Mouse (Mus musculus): Measurements from ENCODE around the gene Brat1. TPM values are rescaled to one million over a fixed set of nuclear protein-coding genes. Genes with fewer than 3 reads are reported as not detected.
"Not testable (repeated sequence)": the region's sequence is repeated elsewhere in the genome, so short reads cannot be mapped to it uniquely, and the experiment has no call there.

Brat1 gene
- polyA plus RNA-seq, 1 experiment from 2014 or later: 15.9 TPM

DNA sequence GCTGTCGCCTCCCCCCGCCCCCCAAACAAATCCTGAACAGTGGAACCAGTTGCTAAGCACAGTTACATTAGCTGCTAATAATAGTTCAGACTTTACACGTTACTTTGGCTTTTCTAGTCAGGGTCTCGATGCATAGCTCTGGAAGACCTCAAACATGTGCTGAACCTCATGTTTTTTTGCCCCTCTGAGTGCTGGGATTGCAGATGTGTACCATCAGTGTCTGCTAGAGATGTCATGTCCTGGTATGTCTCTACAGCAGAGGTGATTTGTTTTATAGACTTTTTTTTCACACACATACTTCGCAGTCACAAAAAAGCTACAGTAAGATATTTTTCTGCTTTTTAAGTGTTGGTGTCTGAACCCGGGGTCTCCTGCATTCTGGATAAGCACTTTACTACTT lies 32.7 kb upstream of the Brat1 start:
- H3K27me3 ChIP-seq (ENCODE audit: control insufficient read depth, insufficient read depth, low read length): no peaks in the 10 kb centered on the region
- no peak for DNase-seq (ENCODE audit: low spot score)
- no peaks in the 10 kb centered on the region for H3K4me1 ChIP-seq (ENCODE audit: control insufficient read depth, insufficient read depth, low read length)
- H3K9me3 ChIP-seq (ENCODE audit: control insufficient read depth, low read length): no peaks in the 10 kb centered on the region
- no peak overlapping the region for H3K4me3 ChIP-seq (ENCODE audit: low read depth, low read length)
- ATAC-seq (ENCODE audit: insufficient read depth, low FRiP score, low TSS enrichment): no peak
- peaks cover 12% of the 10 kb centered on the region for H3K36me3 ChIP-seq (ENCODE audit: control insufficient read depth, insufficient read depth, low read length)
- H3K27ac ChIP-seq (ENCODE audit: low read depth, low read length): no peak overlapping the region
- 87% methylated on average over 6 of the region's 6 CpGs for WGBS
- no peak overlapping the region for H3K4me2 ChIP-seq (ENCODE audit: low read depth)
- no peak overlapping the region for H3K9ac ChIP-seq (ENCODE audit: low read length)

DNA sequence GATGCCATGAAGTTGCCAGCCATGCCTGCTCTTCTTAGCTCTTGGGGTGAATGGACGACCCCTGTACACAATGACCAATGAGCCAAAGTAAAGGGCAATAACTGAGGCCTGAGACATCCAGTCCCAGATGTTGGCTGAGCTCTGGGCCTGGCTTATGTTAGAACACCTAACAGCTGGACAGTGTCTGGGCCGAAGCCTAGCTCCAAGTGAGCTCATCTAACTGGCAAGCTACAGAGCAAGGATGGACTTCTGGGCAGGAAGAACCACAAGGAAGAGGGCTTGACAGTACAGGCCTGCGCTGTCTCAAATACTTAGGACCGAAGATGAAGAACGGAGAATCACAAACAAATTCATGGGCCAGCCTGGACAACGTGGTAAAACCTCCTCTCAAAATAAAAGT lies 32.2 kb upstream of the Brat1 start:
- peaks cover 12% of the 10 kb centered on the region for H3K36me3 ChIP-seq (ENCODE audit: control insufficient read depth, insufficient read depth, low read length)
- not testable (repeated sequence) for H3K9me3 ChIP-seq (ENCODE audit: control insufficient read depth, low read length); H3K9ac ChIP-seq (ENCODE audit: low read length); ATAC-seq (ENCODE audit: insufficient read depth, low FRiP score, low TSS enrichment); H3K4me1 ChIP-seq (ENCODE audit: control insufficient read depth, insufficient read depth, low read length); DNase-seq (ENCODE audit: low spot score); H3K4me3 ChIP-seq (ENCODE audit: low read depth, low read length); H3K4me2 ChIP-seq (ENCODE audit: low read depth); H3K27me3 ChIP-seq (ENCODE audit: control insufficient read depth, insufficient read depth, low read length); H3K27ac ChIP-seq (ENCODE audit: low read depth, low read length)
- 90% methylated on average over 6 of the region's 6 CpGs for WGBS

DNA sequence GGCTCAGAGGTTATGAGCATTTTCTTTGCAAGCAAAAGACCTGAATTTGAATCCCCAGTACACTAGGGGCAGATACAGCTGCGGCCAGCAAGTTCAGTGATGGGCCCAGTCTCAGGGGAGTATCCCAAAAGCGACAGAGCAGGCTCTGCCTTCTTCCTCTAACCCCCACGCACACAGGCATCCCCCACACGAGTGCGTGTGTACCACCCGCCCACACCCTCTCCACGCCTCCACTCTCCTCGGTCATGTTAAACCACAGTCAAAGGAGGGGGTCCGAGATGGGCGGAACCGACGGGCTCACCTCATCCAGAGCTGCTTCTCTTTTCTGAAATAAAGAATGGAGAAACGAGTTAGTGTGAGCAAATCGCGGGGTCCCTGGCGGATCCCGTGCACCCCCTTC lies 30.8 kb upstream of the Brat1 start:
- WGBS: 88% methylated on average over 17 of the region's 17 CpGs
- Histone ChIP-seq H3K4me1 (ENCODE audit: control insufficient read depth, insufficient read depth, low read length) (no peaks in the 10 kb centered on the region), H3K4me2 (ENCODE audit: low read depth) (no peak overlapping the region), H3K27me3 (ENCODE audit: control insufficient read depth, insufficient read depth, low read length) (no peaks in the 10 kb centered on the region), H3K9me3 (ENCODE audit: control insufficient read depth, low read length) (no peaks in the 10 kb centered on the region), H3K27ac (ENCODE audit: low read depth, low read length) (no peak overlapping the region), H3K9ac (ENCODE audit: low read length) (no peak overlapping the region), H3K36me3 (ENCODE audit: control insufficient read depth, insufficient read depth, low read length) (peaks cover 7% of the 10 kb centered on the region), H3K4me3 (ENCODE audit: low read depth, low read length) (no peak overlapping the region)
- ATAC-seq (ENCODE audit: insufficient read depth, low FRiP score, low TSS enrichment) (no peak), DNase-seq (ENCODE audit: low spot score) (no peak)

DNA sequence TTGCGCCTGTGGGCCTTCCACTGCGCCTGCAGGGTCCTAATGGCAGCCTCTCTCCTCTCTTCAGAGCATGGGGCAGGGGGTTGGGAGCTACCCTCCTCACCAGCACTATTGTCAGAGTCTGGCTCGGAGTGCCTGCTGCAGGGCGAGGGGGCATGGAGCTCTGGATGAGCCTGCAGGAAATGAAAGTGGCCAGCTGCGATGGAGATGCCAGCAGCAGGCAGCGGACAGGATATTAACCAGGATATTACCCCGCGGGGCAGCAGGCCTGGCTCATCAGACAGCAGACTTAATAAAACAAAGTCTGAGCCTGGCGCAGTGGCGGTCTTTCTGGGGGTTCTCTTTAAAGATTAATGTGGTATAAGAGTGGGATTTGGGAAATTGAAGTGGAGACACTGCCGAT lies 29.7 kb upstream of the Brat1 start:
- ATAC-seq (ENCODE audit: insufficient read depth, low FRiP score, low TSS enrichment) (no peak), DNase-seq (ENCODE audit: low spot score) (no peak)
- Histone ChIP-seq H3K4me3 (ENCODE audit: low read depth, low read length) (no peak overlapping the region), H3K9ac (ENCODE audit: low read length) (no peak overlapping the region), H3K4me2 (ENCODE audit: low read depth) (no peak overlapping the region), H3K4me1 (ENCODE audit: control insufficient read depth, insufficient read depth, low read length) (no peaks in the 10 kb centered on the region), H3K27me3 (ENCODE audit: control insufficient read depth, insufficient read depth, low read length) (no peaks in the 10 kb centered on the region), H3K9me3 (ENCODE audit: control insufficient read depth, low read length) (no peaks in the 10 kb centered on the region), H3K36me3 (ENCODE audit: control insufficient read depth, insufficient read depth, low read length) (peaks cover 6% of the 10 kb centered on the region), H3K27ac (ENCODE audit: low read depth, low read length) (no peak overlapping the region)
- WGBS: 88% methylated on average over 11 of the region's 11 CpGs

DNA sequence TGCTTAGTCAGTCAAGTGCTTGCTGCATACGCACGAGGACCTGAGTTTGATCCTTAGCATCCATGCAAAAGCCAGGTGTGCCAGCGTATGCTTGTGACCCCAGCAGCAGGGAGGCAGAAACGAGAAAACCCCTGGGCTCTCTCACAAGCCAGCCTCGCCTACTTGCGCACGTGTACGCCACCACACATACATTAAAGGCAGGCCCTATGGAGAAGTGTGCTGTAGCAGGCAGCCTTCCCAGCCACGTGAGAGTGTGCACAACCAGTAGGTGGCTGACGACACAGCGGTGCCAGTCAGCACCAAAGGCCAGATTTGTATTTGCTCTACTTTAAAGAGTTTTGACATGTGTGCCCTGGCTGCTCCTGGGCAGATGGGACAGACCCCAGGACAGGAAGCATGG lies 29.2 kb upstream of the Brat1 start:
- no peak overlapping the region for H3K4me2 ChIP-seq (ENCODE audit: low read depth)
- ATAC-seq (ENCODE audit: insufficient read depth, low FRiP score, low TSS enrichment) (no peak), DNase-seq (ENCODE audit: low spot score) (no peak)
- H3K36me3 ChIP-seq (ENCODE audit: control insufficient read depth, insufficient read depth, low read length): peaks cover 6% of the 10 kb centered on the region
- H3K27ac ChIP-seq (ENCODE audit: low read depth, low read length): no peak overlapping the region
- H3K4me3 ChIP-seq (ENCODE audit: low read depth, low read length): no peak overlapping the region
- WGBS: 85% methylated on average over 11 of the region's 11 CpGs
- H3K9me3 ChIP-seq (ENCODE audit: control insufficient read depth, low read length): no peaks in the 10 kb centered on the region
- no peaks in the 10 kb centered on the region for H3K4me1 ChIP-seq (ENCODE audit: control insufficient read depth, insufficient read depth, low read length)
- no peak overlapping the region for H3K9ac ChIP-seq (ENCODE audit: low read length)
- H3K27me3 ChIP-seq (ENCODE audit: control insufficient read depth, insufficient read depth, low read length): no peaks in the 10 kb centered on the region

DNA sequence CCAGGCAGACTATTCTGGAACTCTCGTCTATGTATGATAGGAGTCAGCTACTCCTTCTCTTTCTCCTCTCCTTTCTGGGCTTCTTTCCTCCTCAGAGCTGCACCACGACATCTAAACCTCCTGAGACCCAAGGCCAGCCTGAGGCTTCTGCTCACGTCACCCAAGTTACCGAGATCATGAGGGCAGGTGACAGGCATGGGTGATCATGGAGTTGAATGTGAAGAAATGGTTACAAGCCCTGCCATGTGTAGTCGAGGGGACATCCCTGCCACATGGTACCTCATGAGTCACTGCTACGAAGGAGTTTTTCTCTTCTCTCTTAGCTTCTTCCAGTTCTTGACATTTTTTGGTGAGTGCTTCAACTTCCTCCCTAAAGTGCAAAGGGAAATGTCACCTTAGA lies 27.7 kb upstream of the Brat1 start:
- peaks cover 4% of the 10 kb centered on the region for H3K36me3 ChIP-seq (ENCODE audit: control insufficient read depth, insufficient read depth, low read length)
- no peaks in the 10 kb centered on the region for H3K27me3 ChIP-seq (ENCODE audit: control insufficient read depth, insufficient read depth, low read length)
- H3K9me3 ChIP-seq (ENCODE audit: control insufficient read depth, low read length): no peaks in the 10 kb centered on the region
- H3K4me1 ChIP-seq (ENCODE audit: control insufficient read depth, insufficient read depth, low read length): no peaks in the 10 kb centered on the region
- H3K4me3 ChIP-seq (ENCODE audit: low read depth, low read length): no peak overlapping the region
- DNase-seq (ENCODE audit: low spot score) (no peak), ATAC-seq (ENCODE audit: insufficient read depth, low FRiP score, low TSS enrichment) (no peak)
- H3K4me2 ChIP-seq (ENCODE audit: low read depth): no peak overlapping the region
- 83% methylated on average over 6 of the region's 6 CpGs for WGBS
- H3K9ac ChIP-seq (ENCODE audit: low read length): no peak overlapping the region
- H3K27ac ChIP-seq (ENCODE audit: low read depth, low read length): no peak overlapping the region

DNA sequence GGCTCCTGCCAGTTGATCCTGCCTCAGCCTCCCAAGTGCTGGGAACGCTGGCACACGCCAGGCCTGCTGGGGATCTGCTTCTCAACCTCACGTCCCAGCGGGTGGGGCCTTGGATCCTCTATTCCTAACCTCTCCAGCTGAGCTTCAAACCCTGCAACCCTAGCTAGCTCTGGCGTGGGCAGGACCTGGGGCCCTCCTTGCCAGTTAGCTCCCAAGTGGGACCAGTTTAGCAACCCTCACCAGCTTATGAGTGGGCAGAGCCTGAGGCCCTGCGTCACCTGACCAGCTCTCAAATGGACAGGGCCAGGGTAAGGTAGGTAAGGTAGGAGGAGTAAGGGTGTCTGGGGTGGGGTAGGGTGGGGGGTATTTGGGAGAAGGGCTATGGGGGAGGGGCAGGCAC lies 24.8 kb upstream of the Brat1 start:
- 89% methylated on average over 6 of the region's 6 CpGs for WGBS
- H3K27me3 ChIP-seq (ENCODE audit: control insufficient read depth, insufficient read depth, low read length): no peaks in the 10 kb centered on the region
- H3K4me3 ChIP-seq (ENCODE audit: low read depth, low read length): no peak overlapping the region
- H3K27ac ChIP-seq (ENCODE audit: low read depth, low read length): no peak overlapping the region
- H3K9me3 ChIP-seq (ENCODE audit: control insufficient read depth, low read length): no peaks in the 10 kb centered on the region
- H3K4me1 ChIP-seq (ENCODE audit: control insufficient read depth, insufficient read depth, low read length): no peaks in the 10 kb centered on the region
- ATAC-seq (ENCODE audit: insufficient read depth, low FRiP score, low TSS enrichment) (no peak), DNase-seq (ENCODE audit: low spot score) (no peak)
- peaks cover 2% of the 10 kb centered on the region for H3K36me3 ChIP-seq (ENCODE audit: control insufficient read depth, insufficient read depth, low read length)
- H3K9ac ChIP-seq (ENCODE audit: low read length): no peak overlapping the region
- H3K4me2 ChIP-seq (ENCODE audit: low read depth): no peak overlapping the region

DNA sequence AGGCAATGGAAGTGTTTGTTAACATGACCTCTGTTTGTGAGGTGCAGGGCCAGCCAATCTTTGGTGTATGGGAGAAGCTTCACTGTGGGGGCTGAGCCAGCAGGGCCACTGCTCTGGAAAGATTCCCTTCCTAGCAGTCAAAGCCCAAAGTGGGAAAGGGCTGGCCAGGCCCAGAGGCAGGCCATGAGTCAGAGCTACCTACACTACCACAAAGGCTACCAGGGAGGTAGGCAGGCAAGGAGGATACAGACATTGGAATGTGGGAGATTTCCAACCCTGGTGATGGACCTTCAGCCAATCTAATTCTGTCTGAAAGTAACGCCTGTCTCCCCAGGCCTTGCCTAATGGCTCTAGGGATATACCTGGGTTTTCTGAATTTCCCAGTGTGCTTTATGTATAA lies 23.9 kb upstream of the Brat1 start:
- no peak overlapping the region for H3K9ac ChIP-seq (ENCODE audit: low read length)
- DNase-seq (ENCODE audit: low spot score) (no peak), ATAC-seq (ENCODE audit: insufficient read depth, low FRiP score, low TSS enrichment) (no peak)
- 77% methylated on average over 1 of the region's 1 CpGs for WGBS
- no peaks in the 10 kb centered on the region for H3K27me3 ChIP-seq (ENCODE audit: control insufficient read depth, insufficient read depth, low read length)
- H3K4me1 ChIP-seq (ENCODE audit: control insufficient read depth, insufficient read depth, low read length): no peaks in the 10 kb centered on the region
- no peak overlapping the region for H3K4me2 ChIP-seq (ENCODE audit: low read depth)
- H3K9me3 ChIP-seq (ENCODE audit: control insufficient read depth, low read length): no peaks in the 10 kb centered on the region
- no peak overlapping the region for H3K27ac ChIP-seq (ENCODE audit: low read depth, low read length)
- H3K36me3 ChIP-seq (ENCODE audit: control insufficient read depth, insufficient read depth, low read length): no peaks in the 10 kb centered on the region; the same call in none of the 2 replicates
- H3K4me3 ChIP-seq (ENCODE audit: low read depth, low read length): no peak overlapping the region

DNA sequence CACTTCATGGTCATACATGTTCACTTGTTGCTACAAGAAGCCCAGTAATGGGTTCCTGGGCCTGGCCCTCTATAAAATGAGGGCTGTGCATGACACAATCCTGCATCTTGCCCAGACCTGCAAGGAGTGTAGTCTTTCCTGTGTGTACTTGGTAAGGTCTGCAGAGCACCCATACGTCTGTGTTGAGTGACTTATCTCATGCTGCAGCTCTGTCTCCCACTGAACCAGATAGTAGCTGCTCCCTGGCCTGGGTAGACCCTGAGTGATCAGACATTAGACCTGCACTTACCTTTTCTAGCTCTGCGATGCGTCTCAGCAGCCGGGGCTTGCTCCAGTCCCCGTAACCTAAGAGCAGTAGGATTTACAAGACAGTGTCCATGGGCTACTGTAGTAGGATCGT lies 22.7 kb upstream of the Brat1 start:
- Histone ChIP-seq H3K36me3 (ENCODE audit: control insufficient read depth, insufficient read depth, low read length) (no peaks in the 10 kb centered on the region; the same call in none of the 2 replicates), H3K4me1 (ENCODE audit: control insufficient read depth, insufficient read depth, low read length) (no peaks in the 10 kb centered on the region), H3K27ac (ENCODE audit: low read depth, low read length) (no peak overlapping the region), H3K27me3 (ENCODE audit: control insufficient read depth, insufficient read depth, low read length) (no peaks in the 10 kb centered on the region), H3K4me3 (ENCODE audit: low read depth, low read length) (no peak overlapping the region), H3K4me2 (ENCODE audit: low read depth) (no peak overlapping the region), H3K9ac (ENCODE audit: low read length) (no peak overlapping the region), H3K9me3 (ENCODE audit: control insufficient read depth, low read length) (no peaks in the 10 kb centered on the region)
- WGBS: 95% methylated on average over 6 of the region's 6 CpGs
- ATAC-seq (ENCODE audit: insufficient read depth, low FRiP score, low TSS enrichment) (no peak), DNase-seq (ENCODE audit: low spot score) (no peak)

Measured in neural tube, embryonic 11.5 days (tissue).